Mouse (Mus musculus) CH12.LX (cell line): Measurements from ENCODE around the gene Actr1a. TPM values are rescaled to one million over a fixed set of nuclear protein-coding genes. Genes with fewer than 3 reads are reported as not detected.

ENCODE experiments used
- DNase-seq: peaks from one replicate; pipeline ENCODE4 v3.0.0-alpha.2; 2013; ENCODE audit errors: extremely low read depth
- H3K27ac ChIP-seq: 2 replicates; pipeline ENCODE4 v1.5.1; 2012; ENCODE audit warnings: low read depth, mild to moderate bottlenecking, control low read depth, moderate library complexity; ENCODE audit not compliant: insufficient read depth
- H3K27me3 ChIP-seq: replicated peaks from 2 replicates; pipeline ENCODE3; 2012; ENCODE audit warnings: inconsistent platforms
- H3K36me3 ChIP-seq, 2 experiments: replicated peaks in 1 of 2; 2 replicates each; pipeline versions ENCODE3 to v1.6.1; 2012; ENCODE audit warnings: inconsistent platforms in 1 of 2, low read length in 1 of 2, mild to moderate bottlenecking in 1 of 2, mixed read lengths in 1 of 2, moderate library complexity in 1 of 2; ENCODE audit not compliant: control insufficient read depth in 1 of 2, insufficient read depth in 1 of 2
- H3K4me1 ChIP-seq, 2 experiments: 2 replicates each; pipeline ENCODE4 v1.6.1; 2012; ENCODE audit warnings: inconsistent platforms in 1 of 2, moderate library complexity in 1 of 2; ENCODE audit not compliant: insufficient read depth in 2 of 2, control insufficient read depth in 1 of 2
- H3K4me2 ChIP-seq: 2 replicates; pipeline ENCODE4 v1.6.1; 2012; ENCODE audit warnings: low read depth, mild to moderate bottlenecking, control low read depth; ENCODE audit not compliant: poor library complexity, insufficient read depth, severe bottlenecking
- H3K4me3 ChIP-seq, 3 experiments: fragments of 150-350 bp in 1 of 3; sonication (generic) in 1 of 3; replicated peaks in 1 of 3; 2 replicates each; pipeline versions ENCODE3 to v1.5.1; 2011 to 2012; ENCODE audit warnings: low read depth in 2 of 3, low read length in 2 of 3, mild to moderate bottlenecking in 2 of 3, moderate library complexity in 2 of 3, control low read depth in 1 of 3, improper control_type of control experiment in 1 of 3, inconsistent platforms in 1 of 3, mixed read lengths in 1 of 3; ENCODE audit not compliant: poor library complexity in 1 of 3
- H3K79me2 ChIP-seq: replicated peaks from 2 replicates; pipeline ENCODE4 v1.6.1; 2012; ENCODE audit warnings: mild to moderate bottlenecking, moderate library complexity; ENCODE audit not compliant: control insufficient read depth, poor library complexity, insufficient read depth, severe bottlenecking; ENCODE audit errors: extremely low read depth
- H3K9ac ChIP-seq: 2 replicates; pipeline ENCODE4 v1.6.1; 2012; ENCODE audit warnings: low read depth, mild to moderate bottlenecking, control low read depth, moderate library complexity; ENCODE audit not compliant: insufficient read depth
- H3K9me3 ChIP-seq: replicated peaks from 2 replicates; pipeline ENCODE3; 2012; ENCODE audit warnings: low read length, inconsistent platforms, mixed read lengths
- CHD1 ChIP-seq: IDR thresholded peaks from 2 replicates; pipeline ENCODE4 v1.6.1; 2012; ENCODE audit warnings: low read depth, low read length, improper control_type of control experiment, inconsistent platforms
- E2F4 ChIP-seq: IDR thresholded peaks from 2 replicates; pipeline ENCODE4 v1.6.1; 2011; ENCODE audit warnings: low read depth, low read length, improper control_type of control experiment; ENCODE audit not compliant: insufficient replicate concordance
- EP300 ChIP-seq: IDR thresholded peaks from 2 replicates; pipeline ENCODE4 v1.6.1; 2011; ENCODE audit warnings: low read length, improper control_type of control experiment
- ETS1 ChIP-seq: conservative IDR thresholded peaks from 2 replicates; pipeline ENCODE4 v1.6.1; 2012; ENCODE audit warnings: low read depth, mild to moderate bottlenecking, inconsistent platforms, low read length, improper control_type of control experiment, moderate library complexity
- GABPA ChIP-seq: IDR thresholded peaks from 2 replicates; pipeline ENCODE4 v1.6.1; 2012; ENCODE audit warnings: low read depth, low read length, improper control_type of control experiment, inconsistent platforms; ENCODE audit not compliant: insufficient replicate concordance
- JUN ChIP-seq: IDR thresholded peaks from 2 replicates; pipeline ENCODE4 v1.6.1; 2011; ENCODE audit warnings: low read depth, mild to moderate bottlenecking, low read length, improper control_type of control experiment, moderate library complexity; ENCODE audit not compliant: insufficient read depth
- KAT2A ChIP-seq: IDR thresholded peaks from 2 replicates; pipeline ENCODE4 v1.6.1; 2012; ENCODE audit warnings: low read length, improper control_type of control experiment, inconsistent platforms; ENCODE audit not compliant: insufficient replicate concordance
- MAFK ChIP-seq: IDR thresholded peaks from 2 replicates; pipeline ENCODE4 v1.6.1; 2011; ENCODE audit warnings: low read length, improper control_type of control experiment; ENCODE audit not compliant: insufficient replicate concordance
- MAX ChIP-seq: IDR thresholded peaks from 2 replicates; pipeline ENCODE4 v1.6.1; 2011; ENCODE audit warnings: low read length, improper control_type of control experiment
- MEF2A ChIP-seq: IDR thresholded peaks from 2 replicates; pipeline ENCODE4 v1.6.1; 2014; ENCODE audit warnings: low read depth, mild to moderate bottlenecking, inconsistent platforms, low read length, improper control_type of control experiment, borderline replicate concordance
- MXI1 ChIP-seq: IDR thresholded peaks from 2 replicates; pipeline ENCODE4 v1.6.1; 2011; ENCODE audit warnings: mild to moderate bottlenecking, low read depth, low read length, improper control_type of control experiment
- NELFE ChIP-seq: IDR thresholded peaks from 2 replicates; pipeline ENCODE4 v1.6.1; 2011; ENCODE audit warnings: low read depth, low read length, improper control_type of control experiment
- NRF1 ChIP-seq: IDR thresholded peaks from 2 replicates; pipeline ENCODE4 v1.6.1; 2014; ENCODE audit warnings: low read depth, mild to moderate bottlenecking, inconsistent platforms, low read length, improper control_type of control experiment, moderate library complexity
- POLR2AphosphoS2 ChIP-seq: IDR thresholded peaks from 2 replicates; pipeline ENCODE4 v1.6.1; 2011; ENCODE audit warnings: low read depth, low read length, improper control_type of control experiment
- RAD21 ChIP-seq: IDR thresholded peaks from 2 replicates; pipeline ENCODE4 v1.6.1; 2011; ENCODE audit warnings: low read depth, mild to moderate bottlenecking, low read length, improper control_type of control experiment, moderate library complexity
- RCOR1 ChIP-seq: conservative IDR thresholded peaks from 2 replicates; pipeline ENCODE4 v1.6.1; 2012; ENCODE audit warnings: low read depth, mild to moderate bottlenecking, inconsistent platforms, low read length, improper control_type of control experiment
- SIN3A ChIP-seq: IDR thresholded peaks from 2 replicates; pipeline ENCODE4 v1.6.1; 2012; ENCODE audit warnings: low read length, improper control_type of control experiment, inconsistent platforms
- SMC3 ChIP-seq: IDR thresholded peaks from 2 replicates; pipeline ENCODE4 v1.6.1; 2011; ENCODE audit warnings: low read depth, low read length, improper control_type of control experiment
- USF2 ChIP-seq: conservative IDR thresholded peaks from 2 replicates; pipeline ENCODE4 v1.6.1; 2011; ENCODE audit warnings: low read depth, low read length, improper control_type of control experiment
- ZKSCAN1 ChIP-seq: IDR thresholded peaks from 2 replicates; pipeline ENCODE4 v1.6.1; 2012; ENCODE audit warnings: low read depth, inconsistent platforms, low read length, improper control_type of control experiment, borderline replicate concordance
- dilution Hi-C: fragments of 300-500 bp; cut with MboI; formaldehyde crosslinking; loops from 2 replicates; pipeline ENCODE4 v1.14.3; 2020; ENCODE audit warnings: low sequenced_read_pairs; ENCODE audit not compliant: extremely low pct_unique_long_range_greater_than_20kb, extremely low pct_ligation_motif_present
- in situ Hi-C: fragments of 300-500 bp; cut with MboI; formaldehyde crosslinking; loops from 3 replicates; pipeline ENCODE4 v1.14.3; 2019; ENCODE audit warnings: low sequenced_read_pairs, low pct_ligation_motif_present, low pct_unique_long_range_greater_than_20kb, mixed read lengths
- polyA plus RNA-seq: library from polyadenylated mRNA; unstranded; fragments of >175 nt; gene quantifications from 2 replicates; pipeline ENCODE4 v1.2.1, GENCODE M21; 2012; ENCODE audit warnings: low read depth; ENCODE audit not compliant: insufficient read length
- total RNA-seq, 2 experiments: library from RNA; depleted of rRNA; stranded (reverse); fragments of 300-350 nt in 1 of 2; fragments of >200 nt in 1 of 2; gene quantifications; 2 replicates each; pipeline ENCODE4 v1.2.3; 2012 to 2014

The Actr1a gene
- total and polyA plus RNA-seq, 3 experiments = 69.4 to 88.4 (median 75.7) TPM

- H3K27ac ChIP-seq = no peak overlapping the region
- H3K9me3 ChIP-seq = no peaks in the 10 kb centered on the region
- no peak for DNase-seq
- TF ChIP-seq RAD21 (no peak), SMC3 (no peak), JUN (no peak), POLR2AphosphoS2 (no peak), MEF2A (no peak)
- H3K27me3 ChIP-seq = no peaks in the 10 kb centered on the region
- no peak overlapping the region for H3K4me2 ChIP-seq
- H3K4me1 ChIP-seq = peaks cover 0 to 19% of the 10 kb centered on the region in 2 experiments; a peak in 2 of 4 replicates
- no peaks in the 10 kb centered on the region for H3K79me2 ChIP-seq
- in situ Hi-C loops (loop anchor here (10.0 kb wide), 1 partner anchor 227 kb away; the partner anchor contains the start of gene Elovl3), dilution Hi-C loops (no loop called here)
- no peak overlapping the region for H3K9ac ChIP-seq
- peaks cover 0 to 23% of the 10 kb centered on the region in 2 experiments for H3K36me3 ChIP-seq
- no peak overlapping the region for H3K4me3 ChIP-seq
These were observed 33.4 kb downstream of the Actr1a start for GRCm38 (mm10) chr19:46362104-46362503.

GRCm38 (mm10) chr19:46358381-46358780 lies 37.2 kb downstream of the Actr1a start:
- H3K4me2 ChIP-seq = no peak overlapping the region
- no peak overlapping the region for H3K9ac ChIP-seq
- TF ChIP-seq RAD21 (no peak), ETS1 (no peak), NRF1 (no peak), NELFE (no peak), GABPA (no peak), CHD1 (no peak), E2F4 (no peak), MAFK (no peak), SMC3 (no peak), EP300 (no peak), MXI1 (no peak), USF2 (no peak), SIN3A (no peak), KAT2A (no peak), POLR2AphosphoS2 (no peak), MAX (no peak), RCOR1 (no peak), ZKSCAN1 (no peak)
- H3K9me3 ChIP-seq = no peaks in the 10 kb centered on the region
- no peak for DNase-seq
- dilution Hi-C loops = no loop called here
- peaks cover 0 to 16% of the 10 kb centered on the region in 2 experiments for H3K36me3 ChIP-seq
- peaks cover 3 to 22% of the 10 kb centered on the region in 2 experiments; a peak in 3 of 4 replicates for H3K4me1 ChIP-seq
- no peak overlapping the region for H3K27ac ChIP-seq
- H3K4me3 ChIP-seq = no peak overlapping the region
- in situ Hi-C loops = loop anchor here (5.0 kb wide), 1 partner anchor 34 kb away; no protein-coding TSS in a partner anchor
- no peaks in the 10 kb centered on the region for H3K27me3 ChIP-seq
- no peaks in the 10 kb centered on the region for H3K79me2 ChIP-seq
